Mouse (Mus musculus) left cerebral cortex, adult 2 months (tissue): ENCODE data around the gene Eif2d. TPM values are rescaled to one million over a fixed set of nuclear protein-coding genes. Genes with fewer than 3 reads are reported as not detected.

ENCODE experiments used
- DNase-seq, 2 experiments: peaks; one replicate each; pipeline ENCODE4 v3.0.0; 2021 to 2022; ENCODE audit warnings: low spot score in 2 of 2, mixed read lengths in 1 of 2; ENCODE audit errors: extremely low spot score in 1 of 2
- H3K27ac ChIP-seq: fragments of 200-600 bp; 2 replicates; pipeline ENCODE4 v1.8.1; 2022
- H3K4me3 ChIP-seq: fragments of 200-600 bp; 2 replicates; pipeline ENCODE4 v1.8.1; 2022
- CTCF ChIP-seq: fragments of 200-600 bp; IDR thresholded peaks from 2 replicates; pipeline ENCODE4 v1.8.1; 2022; ENCODE audit warnings: antibody characterized with exemption, mild to moderate bottlenecking, moderate library complexity
- intact Hi-C: fragments of 180-260 bp; cut with DNase I; formaldehyde crosslinking; loops from one replicate; pipeline ENCODE4 v1.15.1; 2025
- total RNA-seq, 2 experiments: library from RNA; stranded (reverse); gene quantifications; 2 replicates each; pipeline ENCODE4 v1.2.3; 2021

The Eif2d gene
- total RNA-seq, 2 experiments from 2014 or later: 38.2 to 42.1 TPM

- DNase-seq: no peak
- Histone ChIP-seq H3K27ac (no peak overlapping the region), H3K4me3 (no peak overlapping the region)
- intact Hi-C loops: no loop called here
- TF ChIP-seq CTCF: no peak
Measured at GRCm38 (mm10) chr1:131236077-131236476, 83.1 kb downstream of the Eif2d start.

Other genes with a start within 250 kb of the Eif2d start
- gene Il20, start 241.7 kb upstream of the Eif2d start, total RNA-seq: not detected
- gene Il19, start 213.1 kb upstream of the Eif2d start, total RNA-seq: not detected
- not detected for gene Il10, start 133.3 kb upstream of the Eif2d start, total RNA-seq
- gene Mapkapk2, start 55.4 kb upstream of the Eif2d start, total RNA-seq: 10 to 100 TPM; 31.0 to 32.8 TPM
- gene Dyrk3, start 14.8 kb upstream of the Eif2d start, total RNA-seq: 10 to 100 TPM; 15.6 to 16.6 TPM
- 10 to 100 TPM; 27.2 to 32.1 TPM for gene Rassf5, start 92.1 kb downstream of the Eif2d start, total RNA-seq
- gene Ikbke, start 126.4 kb downstream of the Eif2d start, total RNA-seq: 1 to 10 TPM; 1.4 to 2.7 TPM